Mouse (Mus musculus): ENCODE results near the gene Camk2n1. TPM values are rescaled to one million over a fixed set of nuclear protein-coding genes. Genes with fewer than 3 reads are reported as not detected.

Gene Camk2n1
- polyA plus RNA-seq, 1 experiment from 2014 or later: 1.6 TPM

DNA sequence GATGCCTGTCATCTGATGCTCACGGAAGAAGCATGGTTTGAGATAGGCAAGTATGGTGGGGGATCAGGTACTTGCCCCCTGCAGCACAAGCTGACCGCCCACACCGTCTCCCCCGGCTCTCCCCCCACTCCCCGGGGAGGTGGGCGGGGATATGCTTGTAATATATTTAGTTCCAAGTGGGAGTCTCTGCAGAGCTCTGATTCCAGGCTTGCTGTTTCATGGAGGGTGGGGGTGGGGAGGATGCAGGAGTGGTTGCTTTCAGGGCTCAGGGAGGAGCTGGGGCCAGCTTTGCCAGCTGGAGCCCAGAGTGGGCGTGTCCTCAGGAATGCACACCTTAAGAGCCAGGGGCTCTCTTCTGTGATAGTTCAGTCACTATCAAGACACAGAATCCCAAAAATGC is 15.0 kb downstream of the Camk2n1 start:
- Histone ChIP-seq H3K27me3 (peaks cover 42% of the 10 kb centered on the region), H3K4me3 (replicated peaks) (no peak overlapping the region), H3K9me3 (no peaks in the 10 kb centered on the region), H3K27ac (no peak overlapping the region), H3K9ac (replicated peaks) (no peak overlapping the region), H3K4me1 (replicated peaks) (peaks cover 24% of the 10 kb centered on the region), H3K36me3 (no peaks in the 10 kb centered on the region), H3K4me2 (0 out of 2 replicates have a peak overlapping the region, but pooled peaks have one; percentile 10)
- WGBS: 8% methylated on average over 7 of the region's 7 CpGs
- ATAC-seq (ENCODE audit: insufficient number of reproducible peaks, insufficient read depth, low FRiP score, low TSS enrichment, low read depth): no peak

GRCm38 (mm10) chr4:138471241-138471640 is 17.1 kb downstream of the Camk2n1 start:
- no peak overlapping the region for H3K4me3 ChIP-seq (replicated peaks)
- no peak for ATAC-seq (ENCODE audit: insufficient number of reproducible peaks, insufficient read depth, low FRiP score, low TSS enrichment, low read depth)
- no peaks in the 10 kb centered on the region for H3K36me3 ChIP-seq
- peaks cover 9% of the 10 kb centered on the region for H3K4me1 ChIP-seq (replicated peaks)
- no peak overlapping the region for H3K27ac ChIP-seq
- 56% methylated on average over 7 of the region's 7 CpGs for WGBS
- peaks cover 36% of the 10 kb centered on the region for H3K27me3 ChIP-seq
- no peak overlapping the region for H3K9ac ChIP-seq (replicated peaks)
- H3K9me3 ChIP-seq: no peaks in the 10 kb centered on the region
- no peak overlapping the region for H3K4me2 ChIP-seq

- H3K4me2 ChIP-seq: no peak overlapping the region
- ATAC-seq (ENCODE audit: insufficient number of reproducible peaks, insufficient read depth, low FRiP score, low TSS enrichment, low read depth): no peak
- no peaks in the 10 kb centered on the region for H3K4me1 ChIP-seq (replicated peaks)
- H3K9me3 ChIP-seq: no peaks in the 10 kb centered on the region
- peaks cover 33% of the 10 kb centered on the region for H3K27me3 ChIP-seq
- H3K4me3 ChIP-seq (replicated peaks): no peak overlapping the region
- no peaks in the 10 kb centered on the region for H3K36me3 ChIP-seq
- H3K27ac ChIP-seq: no peak overlapping the region
- WGBS: 77% methylated on average over 7 of the region's 7 CpGs
- H3K9ac ChIP-seq (replicated peaks): no peak overlapping the region
Measured at GRCm38 (mm10) chr4:138479595-138479994, 25.5 kb downstream of the Camk2n1 start.

DNA sequence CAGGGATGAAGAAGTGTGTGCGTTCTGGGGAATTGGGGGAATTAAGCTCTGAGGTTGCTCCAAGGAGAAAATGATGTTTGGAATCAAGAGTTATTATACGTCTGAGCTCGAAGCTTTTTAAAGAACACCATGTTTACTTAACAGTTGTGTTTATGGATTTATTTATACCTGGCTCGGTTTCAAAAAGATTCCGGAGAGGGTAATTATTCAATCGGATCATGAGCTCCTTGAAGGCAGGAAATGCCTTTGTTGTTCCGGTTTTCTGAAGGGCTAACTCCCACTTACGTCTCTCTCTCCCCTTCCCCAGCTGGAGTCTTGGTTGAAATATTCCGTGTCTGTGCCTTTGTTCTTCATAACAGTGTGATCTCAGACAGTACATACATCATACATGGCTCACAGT is 26.8 kb downstream of the Camk2n1 start:
- H3K4me2 ChIP-seq: no peak overlapping the region

GRCm38 (mm10) chr4:138482721-138483120 is 28.6 kb downstream of the Camk2n1 start:
- Histone ChIP-seq H3K4me2 (no peak overlapping the region), H3K27ac (no peak overlapping the region), H3K27me3 (peaks cover 8% of the 10 kb centered on the region; the same call in 1 of the 2 replicates), H3K9me3 (no peaks in the 10 kb centered on the region), H3K9ac (replicated peaks) (no peak overlapping the region), H3K4me3 (replicated peaks) (no peak overlapping the region), H3K36me3 (no peaks in the 10 kb centered on the region), H3K4me1 (replicated peaks) (no peaks in the 10 kb centered on the region)
- 70% methylated on average over 8 of the region's 8 CpGs for WGBS
- no peak for ATAC-seq (ENCODE audit: insufficient number of reproducible peaks, insufficient read depth, low FRiP score, low TSS enrichment, low read depth)

More for the DNA sequence above, 26.8 kb downstream of the Camk2n1 start:
- H3K4me1 ChIP-seq (replicated peaks): no peaks in the 10 kb centered on the region
- no peak overlapping the region for H3K4me3 ChIP-seq (replicated peaks)
- ATAC-seq (ENCODE audit: insufficient number of reproducible peaks, insufficient read depth, low FRiP score, low TSS enrichment, low read depth): no peak
- no peaks in the 10 kb centered on the region for H3K36me3 ChIP-seq
- peaks cover 21% of the 10 kb centered on the region for H3K27me3 ChIP-seq
- no peak overlapping the region for H3K9ac ChIP-seq (replicated peaks)
- no peak overlapping the region for H3K27ac ChIP-seq
- 41% methylated on average over 9 of the region's 9 CpGs for WGBS
- no peaks in the 10 kb centered on the region for H3K9me3 ChIP-seq

DNA sequence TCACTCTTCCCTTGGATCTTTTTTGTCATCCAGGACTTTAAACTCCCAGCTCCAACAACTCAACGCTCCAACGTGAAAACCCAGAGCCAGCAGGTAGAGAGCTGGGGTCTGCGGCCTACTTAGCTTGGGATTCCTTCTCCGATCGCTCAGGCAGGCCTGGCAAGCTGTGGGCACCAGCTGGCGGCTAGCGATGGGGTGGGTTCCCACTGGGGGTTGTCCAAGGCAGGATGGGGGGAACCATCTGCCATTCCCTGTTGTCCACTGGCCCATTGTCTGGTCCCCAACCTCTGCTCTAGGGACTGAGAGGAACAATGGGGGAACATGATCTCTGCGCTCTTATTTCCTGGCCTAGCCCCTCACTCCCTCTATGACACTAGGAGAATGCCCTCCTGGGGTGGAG is 34.1 kb downstream of the Camk2n1 start:
- Histone ChIP-seq H3K4me1 (replicated peaks) (0 out of 2 replicates have a peak, but pooled peaks cover 2% of the 10 kb centered on the region), H3K4me2 (no peak overlapping the region), H3K9ac (replicated peaks) (no peak overlapping the region), H3K27ac (no peak overlapping the region), H3K27me3 (peaks cover 2% of the 10 kb centered on the region; the same call in 1 of the 2 replicates), H3K4me3 (replicated peaks) (no peak overlapping the region), H3K36me3 (no peaks in the 10 kb centered on the region), H3K9me3 (no peaks in the 10 kb centered on the region)
- WGBS: 66% methylated on average over 8 of the region's 8 CpGs
- ATAC-seq (ENCODE audit: insufficient number of reproducible peaks, insufficient read depth, low FRiP score, low TSS enrichment, low read depth): no peak

DNA sequence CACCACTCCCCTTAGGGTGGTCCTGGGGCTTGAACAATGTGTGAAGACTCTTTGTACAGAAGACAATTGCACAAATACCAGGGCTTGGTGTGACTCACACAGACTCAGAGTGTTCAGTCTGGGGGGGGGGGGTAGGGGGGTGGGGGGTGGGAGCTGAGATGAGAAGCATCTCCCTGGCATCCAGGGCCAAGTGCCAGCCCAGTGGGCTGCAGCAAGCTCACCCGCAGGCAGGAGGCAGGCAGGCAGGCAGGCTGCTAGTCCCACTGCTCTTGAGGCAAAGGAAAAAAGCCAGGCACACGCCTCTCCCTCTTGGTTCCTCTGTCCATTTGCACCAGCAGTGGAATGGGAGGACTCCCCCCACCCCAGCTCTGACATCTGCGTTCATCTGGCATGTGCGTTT is 37.0 kb downstream of the Camk2n1 start:
- Histone ChIP-seq H3K4me2 (no peak overlapping the region), H3K27ac (no peak overlapping the region), H3K9ac (replicated peaks) (no peak overlapping the region), H3K9me3 (no peaks in the 10 kb centered on the region), H3K27me3 (peaks cover 9% of the 10 kb centered on the region), H3K36me3 (no peaks in the 10 kb centered on the region), H3K4me3 (replicated peaks) (no peak overlapping the region), H3K4me1 (replicated peaks) (peaks cover 29% of the 10 kb centered on the region)
- ATAC-seq (ENCODE audit: insufficient number of reproducible peaks, insufficient read depth, low FRiP score, low TSS enrichment, low read depth): no peak
- WGBS: 88% methylated on average over 4 of the region's 4 CpGs

DNA sequence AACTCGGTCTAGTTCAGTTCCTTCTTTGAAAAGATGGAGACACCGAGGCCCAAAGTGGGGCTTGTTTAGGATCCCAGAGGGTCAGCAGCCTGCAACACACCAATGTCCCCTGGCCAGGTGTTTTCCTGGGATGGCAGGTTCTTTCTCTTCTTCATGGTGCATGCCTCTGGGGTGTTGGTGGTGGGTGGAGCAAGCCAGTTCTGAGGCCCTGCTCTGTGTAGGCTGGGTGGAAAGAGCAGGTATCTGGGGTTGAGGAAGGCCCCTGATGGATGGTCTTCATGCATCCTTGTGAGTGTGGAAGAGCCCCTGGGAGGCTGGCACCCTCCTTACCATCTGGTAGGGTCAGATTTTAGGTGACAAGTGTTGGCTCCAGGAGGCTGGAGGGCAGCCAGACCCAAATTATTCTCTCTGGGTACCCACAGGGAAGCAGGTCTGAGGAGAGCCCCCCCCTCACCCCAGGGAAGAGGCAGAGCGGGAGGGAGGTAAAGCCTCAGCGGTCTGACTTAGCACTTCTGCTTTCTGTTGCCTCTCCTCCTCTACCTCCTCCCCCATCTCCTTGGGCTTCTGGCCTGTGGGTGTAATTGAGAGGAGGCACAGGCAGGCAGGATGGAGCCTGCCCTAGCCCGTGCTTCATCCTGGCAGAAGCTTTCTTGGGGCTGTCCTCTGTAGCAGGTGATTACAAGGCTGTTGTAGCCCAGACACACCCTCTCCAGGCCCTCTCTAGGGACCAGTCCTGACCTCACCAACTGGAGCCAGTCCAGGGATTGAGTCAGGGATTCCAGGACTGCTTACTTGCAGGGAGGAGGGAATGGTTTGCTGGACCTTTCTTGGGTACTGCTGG is 39.3 kb downstream of the Camk2n1 start:
- Histone ChIP-seq H3K9me3 (no peaks in the 10 kb centered on the region), H3K4me2 (no peak overlapping the region), H3K27ac (no peak overlapping the region), H3K9ac (replicated peaks) (no peak overlapping the region), H3K4me3 (replicated peaks) (no peak overlapping the region), H3K27me3 (peaks cover 17% of the 10 kb centered on the region), H3K4me1 (replicated peaks) (peaks cover 37% of the 10 kb centered on the region), H3K36me3 (no peaks in the 10 kb centered on the region)
- 0 out of 2 replicates have a peak, but pooled peaks have one; percentile 45 for ATAC-seq (ENCODE audit: insufficient number of reproducible peaks, insufficient read depth, low FRiP score, low TSS enrichment, low read depth)
- 43% methylated on average over 5 of the region's 5 CpGs for WGBS

- Histone ChIP-seq H3K4me2 (no peak overlapping the region), H3K9ac (replicated peaks) (no peak overlapping the region), H3K27me3 (peaks cover 17% of the 10 kb centered on the region), H3K36me3 (no peaks in the 10 kb centered on the region), H3K27ac (0 out of 2 replicates have a peak overlapping the region, but pooled peaks have one; percentile 35), H3K9me3 (no peaks in the 10 kb centered on the region), H3K4me3 (replicated peaks) (no peak overlapping the region), H3K4me1 (replicated peaks) (peaks cover 37% of the 10 kb centered on the region)
- 13% methylated on average over 5 of the region's 5 CpGs for WGBS
- ATAC-seq (ENCODE audit: insufficient number of reproducible peaks, insufficient read depth, low FRiP score, low TSS enrichment, low read depth): no peak
Measured at GRCm38 (mm10) chr4:138494905-138495304, 40.8 kb downstream of the Camk2n1 start.

DNA sequence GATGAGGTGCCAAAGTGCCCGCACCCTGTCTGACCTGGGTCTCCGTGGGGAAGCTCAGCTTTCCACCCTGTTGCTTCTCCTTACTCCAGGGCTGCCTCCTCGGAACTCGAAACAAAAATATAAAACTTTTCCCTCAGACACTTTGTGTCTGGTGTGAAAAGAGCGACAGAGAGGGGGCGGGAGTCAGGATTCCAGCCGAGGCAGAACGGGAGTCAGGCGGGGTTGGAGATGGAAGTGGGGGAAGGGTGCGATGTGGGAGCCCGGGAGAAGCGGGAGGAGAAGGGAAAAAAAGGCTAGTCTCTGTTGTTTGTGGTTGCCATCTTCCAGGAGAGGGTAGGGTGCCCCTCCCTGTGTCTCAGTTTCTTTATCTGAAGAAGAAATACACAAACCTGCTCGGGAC is 41.7 kb downstream of the Camk2n1 start:
- Histone ChIP-seq H3K9me3 (no peaks in the 10 kb centered on the region), H3K4me2 (peak overlapping the region; percentile 31), H3K27ac (no peak overlapping the region), H3K9ac (replicated peaks) (0 out of 2 replicates have a peak overlapping the region, but pooled peaks have one; percentile 19), H3K4me1 (replicated peaks) (peaks cover 37% of the 10 kb centered on the region), H3K27me3 (peaks cover 17% of the 10 kb centered on the region), H3K4me3 (replicated peaks) (no peak overlapping the region), H3K36me3 (no peaks in the 10 kb centered on the region)
- WGBS: 6% methylated on average over 13 of the region's 13 CpGs
- no peak for ATAC-seq (ENCODE audit: insufficient number of reproducible peaks, insufficient read depth, low FRiP score, low TSS enrichment, low read depth)

DNA sequence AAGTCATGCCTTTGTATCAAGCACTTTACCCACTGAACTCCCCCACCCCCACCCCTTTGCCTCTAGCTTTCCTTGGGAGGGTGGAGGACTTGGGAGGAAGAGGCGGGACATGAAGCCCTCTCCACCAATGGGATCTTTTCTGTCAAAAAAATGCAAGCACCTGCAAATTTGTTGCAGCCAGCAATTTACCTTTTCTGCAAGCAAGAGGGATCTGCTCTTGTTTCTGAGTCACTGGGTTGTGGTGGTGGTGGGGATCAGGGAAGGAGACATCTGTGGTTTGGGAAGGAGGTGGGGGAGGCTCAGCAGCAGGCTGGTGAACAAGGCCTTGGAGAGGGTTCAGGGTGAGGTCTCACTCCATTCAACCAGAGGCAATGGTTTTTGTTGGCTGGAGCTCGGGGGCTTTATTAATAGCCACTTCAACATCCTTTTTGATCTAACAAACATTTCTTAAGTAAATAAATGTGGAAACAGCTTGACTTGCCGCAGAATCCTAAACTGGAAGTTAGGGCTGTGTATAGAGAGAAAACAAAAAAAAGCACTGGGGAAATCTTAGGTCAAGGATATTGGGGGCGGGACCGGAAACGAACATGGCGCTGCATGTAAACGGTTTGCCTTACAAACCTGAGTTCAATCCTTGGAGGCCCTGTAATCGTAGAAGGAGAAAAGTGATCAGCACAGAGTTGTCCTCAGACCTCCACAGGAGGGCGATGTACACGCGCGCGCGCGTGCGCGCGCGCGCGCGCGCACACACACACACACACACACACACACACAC is 42.8 kb downstream of the Camk2n1 start:
- Histone ChIP-seq H3K9me3 (no peaks in the 10 kb centered on the region), H3K27ac (no peak overlapping the region), H3K36me3 (no peaks in the 10 kb centered on the region), H3K4me1 (replicated peaks) (peaks cover 37% of the 10 kb centered on the region), H3K9ac (replicated peaks) (no peak overlapping the region), H3K4me3 (replicated peaks) (no peak overlapping the region), H3K27me3 (peaks cover 17% of the 10 kb centered on the region), H3K4me2 (no peak overlapping the region)
- 75% methylated on average over 19 of the region's 24 CpGs for WGBS
- ATAC-seq (ENCODE audit: insufficient number of reproducible peaks, insufficient read depth, low FRiP score, low TSS enrichment, low read depth): no peak
